Mouse (Mus musculus) CD4-positive, CD25-positive, alpha-beta regulatory T cell, adult 2 months (primary cell): Measurements from ENCODE around the gene Cdc42ep1.
"Not testable (repeated sequence)": the region's sequence is repeated elsewhere in the genome, so short reads cannot be mapped to it uniquely, and the experiment has no call there.

ENCODE experiments used
- DNase-seq: peaks from one replicate; pipeline ENCODE4 v3.0.0-alpha.2; 2012; ENCODE audit warnings: low read depth, low spot score

Gene Cdc42ep1

GRCm38 (mm10) chr15:78829636-78830035, 12.8 kb upstream of the Cdc42ep1 start:
- no peak for DNase-seq

- DNase-seq, result no peak
Measured at GRCm38 (mm10) chr15:78830742-78831719, 11.4 kb upstream of the Cdc42ep1 start.

- DNase-seq, result no peak
Measured at GRCm38 (mm10) chr15:78831720-78832657, 10.4 kb upstream of the Cdc42ep1 start.

GRCm38 (mm10) chr15:78832701-78833123, 9.7 kb upstream of the Cdc42ep1 start:
- no peak for DNase-seq

GRCm38 (mm10) chr15:78833582-78833981, 8.8 kb upstream of the Cdc42ep1 start:
- peak; percentile 42 for DNase-seq

GRCm38 (mm10) chr15:78834233-78835005, 8.0 kb upstream of the Cdc42ep1 start:
- DNase-seq, result no peak

- DNase-seq, result peak; percentile 70
Measured at GRCm38 (mm10) chr15:78835200-78836085, 7.0 kb upstream of the Cdc42ep1 start.

- DNase-seq, result no peak
Measured at GRCm38 (mm10) chr15:78836086-78836621, 6.3 kb upstream of the Cdc42ep1 start.

- no peak for DNase-seq
Measured at GRCm38 (mm10) chr15:78839744-78840143, 2.7 kb upstream of the Cdc42ep1 start.

GRCm38 (mm10) chr15:78840241-78840640, 2.2 kb upstream of the Cdc42ep1 start:
- DNase-seq, result no peak

GRCm38 (mm10) chr15:78840751-78841150, 1.7 kb upstream of the Cdc42ep1 start:
- no peak for DNase-seq

- no peak for DNase-seq
Measured at GRCm38 (mm10) chr15:78841161-78841790, 1.1 kb upstream of the Cdc42ep1 start.

- peak; percentile 48 for DNase-seq
Measured at GRCm38 (mm10) chr15:78843581-78844469, 1.4 kb downstream of the Cdc42ep1 start.

- no peak for DNase-seq
Measured at GRCm38 (mm10) chr15:78844791-78845190, 2.4 kb downstream of the Cdc42ep1 start.

GRCm38 (mm10) chr15:78845321-78845720, 2.9 kb downstream of the Cdc42ep1 start:
- DNase-seq, result no peak

GRCm38 (mm10) chr15:78845867-78846266, 3.4 kb downstream of the Cdc42ep1 start:
- no peak for DNase-seq

- no peak for DNase-seq
Measured at GRCm38 (mm10) chr15:78846352-78846751, 3.9 kb downstream of the Cdc42ep1 start.

GRCm38 (mm10) chr15:78846805-78847204, 4.4 kb downstream of the Cdc42ep1 start:
- not testable (repeated sequence) for DNase-seq
